Comparison of ENCODE assay signal across 25 mouse cellular contexts in genomic region chr2:69193555-69193954, GRCm38 (mm10). TPM values are rescaled to one million over a fixed set of nuclear protein-coding genes. Genes with fewer than 3 reads are reported as not detected.
DNase-seq lines count a peak whose midpoint lies in the region; ATAC-seq and TF ChIP-seq lines count a peak whose summit lies in the region.
"Had no signal": no experiment of that assay in that cellular context is flagged by ENCODE, and none has a peak within 500 bp of the region (broad histone marks: within the 10 kb centered on the region; RNA-seq: fewer than 3 reads in every experiment).

No protein-coding gene starts in this region.

- TF ChIP-seq CTCF in MEL (IDR thresholded peaks at IDR 0.05 in 2 of 3, conservative IDR thresholded peaks at IDR 0.05 in 1 of 3; ENCODE audit: control insufficient read depth in 1 of 3, insufficient read depth in 1 of 3, low read depth in 2 of 3, low read length in 3 of 3, poor library complexity in 1 of 3, severe bottlenecking in 1 of 3): no peak

- H3K9me3 ChIP-seq in heart, embryonic 12.5 days (replicated peaks): 0 out of 2 replicates have a peak, but pooled peaks cover 4% of the 10 kb centered on the region
- H3K9me3 ChIP-seq in MEL (replicated peaks; ENCODE audit: insufficient read depth, low read length): no peaks in the 10 kb centered on the region
- H3K9me3 ChIP-seq: embryonic facial prominence, embryonic 10.5 days; G1E; hindbrain, embryonic 10.5 days had no signal

- H3K79me2 ChIP-seq in MEL (ENCODE audit: control insufficient read depth, insufficient read depth, low read length, poor library complexity): no peaks in the 10 kb centered on the region

- H3K36me3 ChIP-seq in heart, embryonic 12.5 days: peaks cover 51% of the 10 kb centered on the region
- peaks cover 4 to 12% of the 10 kb centered on the region in 2 experiments; a peak in 3 of 4 replicates for H3K36me3 ChIP-seq in MEL (ENCODE audit: control insufficient read depth in 1 of 2, insufficient read depth in 2 of 2, low read length in 2 of 2)

- no peak for TF ChIP-seq POLR2A in MEL (IDR thresholded peaks at IDR 0.05; ENCODE audit: control insufficient read depth in 1 of 2, insufficient read depth in 1 of 2, low read depth in 1 of 2, low read length in 2 of 2, poor library complexity in 1 of 2)

- TF ChIP-seq EP300 in MEL (IDR thresholded peaks at IDR 0.05; ENCODE audit: low read depth in 1 of 2, low read length in 2 of 2): no peak

- H3K4me3 ChIP-seq in heart, embryonic 12.5 days: no peak overlapping the region
- no peak overlapping the region for H3K4me3 ChIP-seq in MEL (ENCODE audit: control insufficient read depth in 1 of 2, insufficient read depth in 1 of 2, low read depth in 2 of 2, low read length in 2 of 2)
- H3K4me3 ChIP-seq: embryonic facial prominence, embryonic 10.5 days; gastrocnemius, adult 2 months; hindbrain, embryonic 10.5 days had no signal

- no peak overlapping the region for H3K9ac ChIP-seq in heart, embryonic 12.5 days
- no peak overlapping the region for H3K9ac ChIP-seq in MEL (ENCODE audit: control insufficient read depth, low read depth, low read length, poor library complexity, severe bottlenecking)
- H3K9ac ChIP-seq: hindbrain, embryonic 14.5 days had no signal

- H3K4me2 ChIP-seq in heart, embryonic 12.5 days: no peak overlapping the region
- H3K4me2 ChIP-seq: heart, embryonic 11.5 days; hindbrain, embryonic 14.5 days had no signal

- 81% methylated on average over 5 of the region's 5 CpGs for WGBS in heart, embryonic 12.5 days

- H3K4me1 ChIP-seq in heart, embryonic 12.5 days (replicated peaks): no peaks in the 10 kb centered on the region; the same call in 1 of the 2 replicates
- H3K4me1 ChIP-seq in MEL (ENCODE audit: control insufficient read depth in 1 of 2, insufficient read depth in 2 of 2, low read length in 2 of 2): peaks cover 0 to 2% of the 10 kb centered on the region in 2 experiments; a peak in 2 of 4 replicates
- H3K4me1 ChIP-seq: embryonic facial prominence, embryonic 10.5 days; hindbrain, embryonic 10.5 days had no signal

- no peak for ATAC-seq in heart, embryonic 12.5 days (ENCODE audit: insufficient number of reproducible peaks, low FRiP score)
- ATAC-seq: CD4-positive, CD25-positive, alpha-beta regulatory T cell, adult 4 months; forebrain, embryonic 14.5 days had no signal

- no peak for TF ChIP-seq RAD21 in MEL (IDR thresholded peaks at IDR 0.05; ENCODE audit: low read depth, low read length)

- no peak overlapping the region for H3K27ac ChIP-seq in heart, embryonic 12.5 days (ENCODE audit: poor library complexity, severe bottlenecking)
- H3K27ac ChIP-seq in MEL (ENCODE audit: control insufficient read depth, low read depth, low read length): no peak overlapping the region
- H3K27ac ChIP-seq: embryonic facial prominence, embryonic 10.5 days; gastrocnemius, adult 2 months; hindbrain, embryonic 10.5 days; hindbrain, embryonic 14.5 days had no signal

- peak; percentile 82 for DNase-seq in heart, adult 11 months
- DNase-seq in MEL (ENCODE audit: low read depth, low spot score): peak; percentile 6
- DNase-seq in lung, postnatal 10 days: peak; percentile 30
- peak; percentile 13 to 28 for DNase-seq in lung, postnatal 4 days
- DNase-seq in urinary bladder, postnatal 25 days (ENCODE audit: low spot score): no peak
- no peak for DNase-seq in cerebellum, adult 11-12 months
- DNase-seq: adrenal gland, adult 2 months; adrenal gland, postnatal 25 days; B cell, adult 2 months; cerebellum, adult 2 months; cerebellum, postnatal 10 days; gastrocnemius, adult 2 months; gastrocnemius, postnatal 25 days had no signal

- no peaks in the 10 kb centered on the region for H3K27me3 ChIP-seq in heart, embryonic 12.5 days (replicated peaks)
- no peaks in the 10 kb centered on the region for H3K27me3 ChIP-seq in MEL (ENCODE audit: control insufficient read depth in 1 of 2, insufficient read depth in 2 of 2, low read length in 2 of 2)

TF ChIP-seq in MEL, 35 proteins besides CTCF, POLR2A, EP300 and RAD21:
- no peak for TF ChIP-seq ZNF384 (IDR thresholded peaks at IDR 0.05; ENCODE audit: low read depth, low read length)
- no peak for TF ChIP-seq MYC (IDR thresholded peaks at IDR 0.05; ENCODE audit: low read depth, low read length)
- no peak for TF ChIP-seq CHD1 (IDR thresholded peaks at IDR 0.05; ENCODE audit: low read depth, low read length)
- TF ChIP-seq KAT2A (conservative IDR thresholded peaks at IDR 0.05; ENCODE audit: low read depth, low read length): no peak
- TF ChIP-seq USF1 (IDR thresholded peaks at IDR 0.05; ENCODE audit: low read depth, low read length): no peak
- no peak for TF ChIP-seq POLR2AphosphoS5 (IDR thresholded peaks at IDR 0.05; ENCODE audit: borderline replicate concordance, low read depth, low read length)
- TF ChIP-seq JUND (IDR thresholded peaks at IDR 0.05; ENCODE audit: low read depth, low read length): no peak
- no peak for TF ChIP-seq MAFK (IDR thresholded peaks at IDR 0.05; ENCODE audit: borderline replicate concordance, low read depth, low read length)
- no peak for TF ChIP-seq USF2 (IDR thresholded peaks at IDR 0.05; ENCODE audit: borderline replicate concordance in 1 of 2, insufficient read depth in 1 of 2, low read depth in 1 of 2, low read length in 2 of 2)

RNA-seq across cellular contexts. Expression of gene Spc25, which starts 12.4 kb away (rescaled TPM):
- 135 and 142 TPM in 2 replicates for polyA plus RNA-seq in heart, embryonic 12.5 days (2016; fragmentation: Nextera tagmentation; extraction: Ambion mirVana)
- 25.8 and 27.1 TPM in 2 replicates for total RNA-seq in MEL (2012; rRNA removed)
- polyA plus RNA-seq in MEL (2012; ENCODE audit: insufficient read depth in 1 of 2, insufficient read length in 2 of 2, low read depth in 1 of 2, low replicate concordance in 2 of 2, missing spikeins in 1 of 2): 10 to 100 TPM in 1 of 2 experiments, not detected in 1; 31.3 TPM

RNA-seq across cellular contexts. Expression of gene G6pc2, which starts 17.3 kb away (rescaled TPM):
- polyA plus RNA-seq in heart, embryonic 12.5 days (2016; fragmentation: Nextera tagmentation; extraction: Ambion mirVana): not detected in 2 replicates
- total RNA-seq in MEL (2012; rRNA removed): not detected in 2 replicates
- polyA plus RNA-seq in MEL (2012; ENCODE audit: insufficient read depth in 1 of 2, insufficient read length in 2 of 2, low read depth in 1 of 2, low replicate concordance in 2 of 2, missing spikeins in 1 of 2): not detected
- total RNA-seq: adrenal gland, adult 2 months; adrenal gland, postnatal 25 days; G1E; gastrocnemius, adult 2 months; gastrocnemius, postnatal 25 days; granulocyte monocyte progenitor cell, adult 5-6 weeks; heart, postnatal 25 days had no signal
- polyA plus RNA-seq: adrenal gland, adult 2 months; cerebellum, adult 2 months; embryonic facial prominence, embryonic 10.5 days; embryonic facial prominence, embryonic 14.5 days; G1E; heart, embryonic 16.5 days; hindbrain, embryonic 10.5 days had no signal

RNA-seq across cellular contexts. Expression of gene Nostrin, which starts 58.0 kb away (rescaled TPM):
- polyA plus RNA-seq in heart, embryonic 12.5 days (2016; fragmentation: Nextera tagmentation; extraction: Ambion mirVana): 2.4 and 2.8 TPM in 2 replicates
- total RNA-seq in MEL (2012; rRNA removed): not detected in 2 replicates
- under 1 TPM in 1 of 2 experiments, not detected in 1; 0.47 TPM for polyA plus RNA-seq in MEL (2012; ENCODE audit: insufficient read depth in 1 of 2, insufficient read length in 2 of 2, low read depth in 1 of 2, low replicate concordance in 2 of 2, missing spikeins in 1 of 2)
- polyA plus RNA-seq: G1E had no signal

Comparison
In these comparisons a context has a peak if more than half of its experiments do, and no peak if none do; other contexts are left out.
1. DNase-seq: peak in heart, adult 11 months (single experiment), MEL (single experiment), lung, postnatal 10 days (single experiment) and lung, postnatal 4 days (2 of 2); none in urinary bladder, postnatal 25 days (single experiment) and cerebellum, adult 11-12 months (single experiment).